Comparison of ENCODE assay signal across 8 mouse cellular contexts in genomic region chr5:64159065-64159780, GRCm38 (mm10). TPM values are rescaled to one million over a fixed set of nuclear protein-coding genes. Genes with fewer than 3 reads are reported as not detected.
DNase-seq lines count a peak whose midpoint lies in the region; ATAC-seq and TF ChIP-seq lines count a peak whose summit lies in the region.

No protein-coding gene starts in this region.

- no peaks in the 10 kb centered on the region for H3K27me3 ChIP-seq in kidney, postnatal 0 days (ENCODE audit: insufficient read depth, low read length)
- H3K27me3 ChIP-seq in stomach, embryonic 14.5 days (ENCODE audit: control insufficient read depth, insufficient read depth, low read length), result 0 out of 2 replicates have a peak, but pooled peaks cover 3% of the 10 kb centered on the region

- peak overlapping the region; percentile 55 for H3K9ac ChIP-seq in kidney, postnatal 0 days (ENCODE audit: low read depth, low read length)
- H3K9ac ChIP-seq in stomach, embryonic 14.5 days (replicated peaks; ENCODE audit: low read depth, low read length), result peak overlapping the region; percentile 71

- no peak for ATAC-seq in kidney, postnatal 0 days (replicated peaks; ENCODE audit: low FRiP score, low read depth)
- peak; percentile 12; the same call in 1 of the 2 replicates for ATAC-seq in megakaryocyte progenitor cell, adult 5-6 weeks (replicated peaks; ENCODE audit: poor library complexity)
- ATAC-seq in stomach, embryonic 14.5 days (ENCODE audit: insufficient number of reproducible peaks, insufficient read depth, low FRiP score, low read depth), result no peak

- peak overlapping the region; percentile 99 for H3K4me2 ChIP-seq in kidney, postnatal 0 days (ENCODE audit: low read length)
- peak overlapping the region; percentile 99 for H3K4me2 ChIP-seq in stomach, embryonic 14.5 days (replicated peaks; ENCODE audit: low read depth, low read length)

- no peak for DNase-seq in kidney, postnatal 0 days (ENCODE audit: low spot score)
- DNase-seq in kidney, adult 9 months, result no peak
- peak; percentile 16 for DNase-seq in brain, embryonic 18.5 days (ENCODE audit: low read depth, low spot score)
- peak; percentile 32 to 34 for DNase-seq in frontal cortex, postnatal 10 days (ENCODE audit: low spot score in 2 of 2)
- DNase-seq in left cerebral cortex, adult 18-20 months (ENCODE audit: low spot score in 2 of 2), result peak; percentile 64 to 68
- DNase-seq in Muller cell, postnatal 12 days (ENCODE audit: inconsistent ontology term), result no peak

- no peaks in the 10 kb centered on the region for H3K9me3 ChIP-seq in kidney, postnatal 0 days (replicated peaks; ENCODE audit: low read length)
- no peaks in the 10 kb centered on the region for H3K9me3 ChIP-seq in stomach, embryonic 14.5 days (ENCODE audit: control insufficient read depth, low read depth, low read length)

- no peak overlapping the region for H3K27ac ChIP-seq in kidney, postnatal 0 days
- peak overlapping the region; percentile 30; the same call in 1 of the 2 replicates for H3K27ac ChIP-seq in stomach, embryonic 14.5 days (ENCODE audit: low read length)

- TF ChIP-seq CTCF in kidney, postnatal 0 days (IDR thresholded peaks at IDR 0.05; ENCODE audit: low read depth), result no peak

- H3K4me1 ChIP-seq in kidney, postnatal 0 days (replicated peaks; ENCODE audit: insufficient read depth, low read length), result peaks cover 23% of the 10 kb centered on the region
- H3K4me1 ChIP-seq in stomach, embryonic 14.5 days (ENCODE audit: control insufficient read depth, insufficient read depth, low read length), result peaks cover 7% of the 10 kb centered on the region; the same call in 1 of the 2 replicates

- WGBS in kidney, postnatal 0 days, result under 1% methylated on average over 39 of the region's 39 CpGs
- 1% methylated on average over 39 of the region's 39 CpGs for WGBS in stomach, embryonic 14.5 days

- no peaks in the 10 kb centered on the region for H3K36me3 ChIP-seq in kidney, postnatal 0 days (ENCODE audit: insufficient read depth, low read length)
- no peaks in the 10 kb centered on the region for H3K36me3 ChIP-seq in stomach, embryonic 14.5 days (ENCODE audit: control insufficient read depth, insufficient read depth, low read length)

- peak overlapping the region; percentile 61 for H3K4me3 ChIP-seq in kidney, postnatal 0 days (replicated peaks; ENCODE audit: low read depth, low read length)
- H3K4me3 ChIP-seq in stomach, embryonic 14.5 days (ENCODE audit: low read depth, low read length), result peak overlapping the region; percentile 70

RNA-seq across cellular contexts. Expression of gene Tbc1d1, which starts 3.1 kb away (rescaled TPM):
- polyA plus RNA-seq in kidney, postnatal 0 days (2015; fragmentation: Nextera tagmentation; extraction: Ambion mirVana), result 26.2 and 29.8 TPM in 2 replicates
- 10 to 100 TPM; 22.3 to 26.1 TPM for total RNA-seq in left cerebral cortex, adult 18-20 months (2021)
- 16.7 and 17.6 TPM in 2 replicates for total RNA-seq in megakaryocyte progenitor cell, adult 5-6 weeks (2015)
- 31.0 and 31.7 TPM in 2 replicates for total RNA-seq in megakaryocyte progenitor cell, adult 5-6 weeks (2017)
- 37.2 and 39.4 TPM in 2 replicates for polyA plus RNA-seq in stomach, embryonic 14.5 days (2014; fragmentation: Nextera tagmentation; extraction: Ambion mirVana)

Comparison
In these comparisons a context has a peak if more than half of its experiments do, and no peak if none do; other contexts are left out.
1. DNase-seq: peak in brain, embryonic 18.5 days (single experiment), frontal cortex, postnatal 10 days (2 of 2) and left cerebral cortex, adult 18-20 months (2 of 2); none in kidney, postnatal 0 days (single experiment), kidney, adult 9 months (single experiment) and Muller cell, postnatal 12 days (single experiment).